Mouse (Mus musculus) kidney, postnatal 0 days (tissue): ENCODE measurements around the gene Fgfr2. TPM values are rescaled to one million over a fixed set of nuclear protein-coding genes. Genes with fewer than 3 reads are reported as not detected.

ENCODE experiments used
- ATAC-seq: fragments of 200-750 bp; cut with Nextera tagmentation; replicated peaks from 2 replicates; pipeline ENCODE4 v1.8.0; 2017; ENCODE audit warnings: low read depth, moderate number of reproducible peaks, moderate TSS enrichment, moderate library complexity; ENCODE audit not compliant: low FRiP score
- DNase-seq: peaks from one replicate; pipeline ENCODE4 v3.0.0-alpha.2; 2016; ENCODE audit warnings: low spot score
- H3K27ac ChIP-seq: fragments of 300-500 bp; sonication (generic); 2 replicates; pipeline ENCODE4 v1.5.1; 2014; ENCODE audit warnings: mild to moderate bottlenecking
- H3K27me3 ChIP-seq: fragments of 300-500 bp; sonication (generic); 2 replicates; pipeline ENCODE4 v1.6.1; 2014; ENCODE audit warnings: low read length, mixed read lengths; ENCODE audit not compliant: insufficient read depth
- H3K36me3 ChIP-seq: fragments of 300-500 bp; sonication (generic); 2 replicates; pipeline ENCODE4 v1.6.1; 2014; ENCODE audit warnings: low read length, mixed read lengths; ENCODE audit not compliant: insufficient read depth
- H3K4me1 ChIP-seq: fragments of 300-500 bp; sonication (generic); replicated peaks from 2 replicates; pipeline ENCODE4 v1.6.1; 2014; ENCODE audit warnings: antibody characterized with exemption, low read length, mixed read lengths; ENCODE audit not compliant: insufficient read depth
- H3K4me2 ChIP-seq: fragments of 300-500 bp; sonication (generic); 2 replicates; pipeline ENCODE4 v1.6.1; 2014; ENCODE audit warnings: mild to moderate bottlenecking, low read length, moderate library complexity, mixed read lengths
- H3K4me3 ChIP-seq: fragments of 300-500 bp; sonication (generic); replicated peaks from 2 replicates; pipeline ENCODE4 v1.5.1; 2014; ENCODE audit warnings: low read depth, low read length
- H3K9ac ChIP-seq: fragments of 300-500 bp; sonication (generic); 2 replicates; pipeline ENCODE4 v1.6.1; 2014; ENCODE audit warnings: low read depth, low read length
- H3K9me3 ChIP-seq: fragments of 300-500 bp; sonication (generic); replicated peaks from 2 replicates; pipeline ENCODE4 v1.6.1; 2016; ENCODE audit warnings: low read length, inconsistent platforms, mixed read lengths
- CTCF ChIP-seq: IDR thresholded peaks from 2 replicates; pipeline ENCODE4 v1.5.1; 2016; ENCODE audit warnings: antibody characterized with exemption, low read depth, mild to moderate bottlenecking, moderate library complexity
- WGBS: fragments of 180-500 bp; shearing (Covaris S2); extraction: QIAGEN DNeasy Blood & Tissue Kit; methylation state at CpG from one replicate; pipeline ENCODE4 v1.1.7; 2014; 5-methylcytosine and 5-hydroxymethylcytosine counted together
- polyA plus RNA-seq: library from polyadenylated mRNA; unstranded; fragments of >200 nt; fragmentation: Nextera tagmentation; extraction: Ambion mirVana; gene quantifications from 2 replicates; pipeline ENCODE4 v1.2.1, GENCODE M21; 2015

Gene Fgfr2
- polyA plus RNA-seq, 1 experiment from 2014 or later, result 79.8 TPM

- no peaks in the 10 kb centered on the region for H3K27me3 ChIP-seq
- no peak for TF ChIP-seq CTCF
Measured at GRCm38 (mm10) chr7:131329416-131329815, 1793.7 kb downstream of the Fgfr2 start, which contains the start of gene Fam24b. Gene Fam24b (minus strand): TSS chr7:131329516.

GRCm38 (mm10) chr7:131327054-131327453 is 1796.1 kb downstream of the Fgfr2 start:
- Histone ChIP-seq H3K9me3 (no peaks in the 10 kb centered on the region), H3K27me3 (no peaks in the 10 kb centered on the region), H3K4me1 (no peaks in the 10 kb centered on the region), H3K27ac (no peak overlapping the region), H3K4me2 (no peak overlapping the region), H3K4me3 (no peak overlapping the region), H3K36me3 (no peaks in the 10 kb centered on the region), H3K9ac (no peak overlapping the region)
- peak; percentile 32; the same call in 1 of the 2 replicates for TF ChIP-seq CTCF
- WGBS, result 70% methylated on average over 5 of the region's 5 CpGs
- DNase-seq, result no peak
- ATAC-seq, result no peak

More at GRCm38 (mm10) chr7:131329416-131329815, 1793.7 kb downstream of the Fgfr2 start, which contains the start of gene Fam24b:
- Histone ChIP-seq H3K4me3 (no peak within 1 kb of the TSS), H3K4me2 (no peak within 1 kb of the TSS), H3K36me3 (no peaks in the 10 kb centered on the region), H3K4me1 (no peaks in the 10 kb centered on the region), H3K27ac (no peak within 1 kb of the TSS), H3K9ac (no peak within 1 kb of the TSS), H3K9me3 (no peaks in the 10 kb centered on the region)
- DNase-seq, result no peak
- WGBS, result 87% methylated on average over 5 of the region's 5 CpGs
- no peak for ATAC-seq

GRCm38 (mm10) chr7:131322192-131322591 is 1801.0 kb downstream of the Fgfr2 start, which contains the start of gene Cuzd1:
Gene Cuzd1 (minus strand): TSS chr7:131322292.
- WGBS, result 50% methylated on average over 2 of the region's 2 CpGs
- Histone ChIP-seq H3K27me3 (no peaks in the 10 kb centered on the region), H3K27ac (no peak within 1 kb of the TSS), H3K4me2 (no peak within 1 kb of the TSS), H3K4me1 (no peaks in the 10 kb centered on the region), H3K9ac (no peak within 1 kb of the TSS), H3K4me3 (no peak within 1 kb of the TSS), H3K36me3 (no peaks in the 10 kb centered on the region), H3K9me3 (no peaks in the 10 kb centered on the region)
- DNase-seq, result no peak
- TF ChIP-seq CTCF, result no peak
- ATAC-seq, result no peak

GRCm38 (mm10) chr7:131318340-131318739 is 1804.8 kb downstream of the Fgfr2 start:
- no peak for TF ChIP-seq CTCF
- Histone ChIP-seq H3K9ac (no peak overlapping the region), H3K27me3 (no peaks in the 10 kb centered on the region), H3K27ac (no peak overlapping the region), H3K36me3 (no peaks in the 10 kb centered on the region), H3K9me3 (no peaks in the 10 kb centered on the region), H3K4me3 (no peak overlapping the region), H3K4me1 (no peaks in the 10 kb centered on the region), H3K4me2 (no peak overlapping the region)
- 34% methylated on average over 5 of the region's 7 CpGs for WGBS
- DNase-seq (peak; percentile 55), ATAC-seq (no peak)

- TF ChIP-seq CTCF, result no peak
Measured at GRCm38 (mm10) chr7:131317587-131317986, 1805.6 kb downstream of the Fgfr2 start.

GRCm38 (mm10) chr7:131314493-131314892 is 1808.7 kb downstream of the Fgfr2 start:
- Histone ChIP-seq H3K27ac (no peak overlapping the region), H3K4me2 (no peak overlapping the region), H3K36me3 (no peaks in the 10 kb centered on the region), H3K9me3 (no peaks in the 10 kb centered on the region), H3K9ac (no peak overlapping the region), H3K4me3 (no peak overlapping the region), H3K27me3 (no peaks in the 10 kb centered on the region), H3K4me1 (no peaks in the 10 kb centered on the region)
- DNase-seq (no peak), ATAC-seq (no peak)
- WGBS, result 73% methylated on average over 7 of the region's 7 CpGs
- TF ChIP-seq CTCF, result no peak

More at GRCm38 (mm10) chr7:131317587-131317986, 1805.6 kb downstream of the Fgfr2 start:
- Histone ChIP-seq H3K9me3 (no peaks in the 10 kb centered on the region), H3K4me2 (no peak overlapping the region), H3K27ac (no peak overlapping the region), H3K4me1 (no peaks in the 10 kb centered on the region), H3K36me3 (no peaks in the 10 kb centered on the region), H3K4me3 (no peak overlapping the region), H3K9ac (no peak overlapping the region), H3K27me3 (no peaks in the 10 kb centered on the region)
- WGBS, result 76% methylated on average over 12 of the region's 12 CpGs
- no peak for ATAC-seq
- no peak for DNase-seq

- no peak overlapping the region for H3K9ac ChIP-seq
- no peaks in the 10 kb centered on the region for H3K27me3 ChIP-seq
- WGBS, result 70% methylated on average over 5 of the region's 5 CpGs
- no peaks in the 10 kb centered on the region for H3K9me3 ChIP-seq
- no peak for DNase-seq
- H3K4me3 ChIP-seq, result no peak overlapping the region
- H3K36me3 ChIP-seq, result no peaks in the 10 kb centered on the region
- no peak for ATAC-seq
- no peak overlapping the region for H3K27ac ChIP-seq
- no peak overlapping the region for H3K4me2 ChIP-seq
- no peak for TF ChIP-seq CTCF
- H3K4me1 ChIP-seq, result no peaks in the 10 kb centered on the region
Measured at GRCm38 (mm10) chr7:131306733-131307132, 1816.4 kb downstream of the Fgfr2 start.
